Mouse (Mus musculus) forebrain, embryonic 10.5 days (tissue): Measurements from ENCODE around the gene Mmp20. TPM values are rescaled to one million over a fixed set of nuclear protein-coding genes. Genes with fewer than 3 reads are reported as not detected.

Source experiments
- DNase-seq: peaks from one replicate; pipeline ENCODE4 v3.0.0-alpha.2; 2017; ENCODE audit warnings: low spot score; ENCODE audit errors: extremely low spot score
- H3K27ac ChIP-seq: fragments of 300-500 bp; sonication (generic); 2 replicates; pipeline ENCODE4 v1.5.1; 2016; ENCODE audit warnings: mild to moderate bottlenecking
- H3K27me3 ChIP-seq: fragments of 300-500 bp; sonication (generic); 2 replicates; pipeline ENCODE4 v1.6.1; 2016; ENCODE audit warnings: mild to moderate bottlenecking; ENCODE audit not compliant: poor library complexity, severe bottlenecking
- H3K36me3 ChIP-seq: fragments of 300-500 bp; sonication (generic); replicated peaks from 2 replicates; pipeline ENCODE4 v1.6.1; 2016; ENCODE audit warnings: mild to moderate bottlenecking, moderate library complexity
- H3K4me1 ChIP-seq: fragments of 300-500 bp; sonication (generic); 2 replicates; pipeline ENCODE4 v1.6.1; 2016
- H3K4me3 ChIP-seq: fragments of 300-500 bp; sonication (generic); 2 replicates; pipeline ENCODE4 v1.5.1; 2016; ENCODE audit warnings: mild to moderate bottlenecking, moderate library complexity
- H3K9me3 ChIP-seq: fragments of 300-500 bp; sonication (generic); 2 replicates; pipeline ENCODE4 v1.6.1; 2016; ENCODE audit warnings: mild to moderate bottlenecking, moderate library complexity
- WGBS: fragments of 180-500 bp; shearing (Covaris S2); methylation state at CpG from one replicate; pipeline ENCODE4 v1.1.7; 2016; 5-methylcytosine and 5-hydroxymethylcytosine counted together
- polyA plus RNA-seq: library from polyadenylated mRNA; unstranded; fragments of >200 nt; fragmentation: Nextera tagmentation; extraction: Ambion mirVana; gene quantifications from 2 replicates; pipeline ENCODE4 v1.2.1, GENCODE M21; 2016

Mmp20 gene
- not detected in 2 replicates for polyA plus RNA-seq

- H3K9me3 ChIP-seq, result no peaks in the 10 kb centered on the region
Measured at GRCm38 (mm10) chr9:7627931-7628330, at the start of gene Mmp20. Gene Mmp20, plus strand, starts transcription at chr9:7628231.

GRCm38 (mm10) chr9:7590063-7590462, 38.0 kb upstream of the Mmp20 start:
- Histone ChIP-seq H3K4me1 (0 out of 2 replicates have a peak, but pooled peaks cover 2% of the 10 kb centered on the region), H3K27me3 (no peaks in the 10 kb centered on the region), H3K4me3 (no peak overlapping the region), H3K9me3 (no peaks in the 10 kb centered on the region), H3K27ac (no peak overlapping the region), H3K36me3 (no peaks in the 10 kb centered on the region)
- WGBS, result 75% methylated on average over 8 of the region's 8 CpGs
- DNase-seq, result no peak

More at GRCm38 (mm10) chr9:7627931-7628330, at the start of gene Mmp20:
- Histone ChIP-seq H3K4me3 (no peak within 1 kb of the TSS), H3K4me1 (no peaks in the 10 kb centered on the region), H3K36me3 (no peaks in the 10 kb centered on the region), H3K27ac (no peak within 1 kb of the TSS), H3K27me3 (no peaks in the 10 kb centered on the region)
- DNase-seq, result no peak

DNA sequence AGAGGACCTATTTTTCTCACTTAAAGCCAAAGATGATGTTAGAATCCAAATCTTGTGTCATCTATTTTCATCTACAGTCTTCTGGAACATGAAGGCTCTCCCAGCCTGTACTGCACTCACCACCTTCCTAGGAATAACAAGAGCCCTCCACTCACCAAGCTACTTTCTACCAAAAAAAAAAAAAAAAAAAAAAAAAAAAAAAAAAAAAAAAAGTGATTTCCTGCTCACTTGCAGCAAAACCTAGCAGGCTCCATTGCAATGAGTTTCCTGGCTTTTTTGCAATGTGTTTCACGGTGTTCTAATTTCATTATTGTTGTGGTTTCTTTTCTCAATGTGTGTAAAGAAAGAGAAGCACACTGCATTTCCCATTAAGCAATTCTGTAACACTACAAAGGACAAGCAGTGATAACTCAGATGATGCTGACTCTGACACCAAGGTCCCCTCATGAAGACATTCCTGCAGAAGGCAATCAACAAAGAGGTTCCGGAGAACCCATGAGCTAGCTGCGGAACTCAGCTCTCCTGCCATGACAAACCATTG, 34.7 kb upstream of the Mmp20 start:
- WGBS, result 93% methylated on average over 3 of the region's 3 CpGs
- Histone ChIP-seq H3K4me1 (0 out of 2 replicates have a peak, but pooled peaks cover 3% of the 10 kb centered on the region), H3K4me3 (no peak overlapping the region), H3K36me3 (no peaks in the 10 kb centered on the region), H3K27ac (no peak overlapping the region), H3K9me3 (no peaks in the 10 kb centered on the region), H3K27me3 (no peaks in the 10 kb centered on the region)
- no peak for DNase-seq

- Histone ChIP-seq H3K36me3 (no peaks in the 10 kb centered on the region), H3K4me3 (peak overlapping the region; percentile 28), H3K4me1 (0 out of 2 replicates have a peak, but pooled peaks cover 3% of the 10 kb centered on the region), H3K9me3 (no peaks in the 10 kb centered on the region), H3K27ac (no peak overlapping the region), H3K27me3 (no peaks in the 10 kb centered on the region)
- peak; percentile 65 for DNase-seq
- 28% methylated on average over 6 of the region's 6 CpGs for WGBS
Measured at GRCm38 (mm10) chr9:7594816-7595540, 33.1 kb upstream of the Mmp20 start.

- WGBS, result 4% methylated on average over 3 of the region's 3 CpGs
- H3K4me3 ChIP-seq, result no peak overlapping the region
- H3K36me3 ChIP-seq, result no peaks in the 10 kb centered on the region
- H3K4me1 ChIP-seq, result no peaks in the 10 kb centered on the region
- no peak overlapping the region for H3K27ac ChIP-seq
- H3K9me3 ChIP-seq, result no peaks in the 10 kb centered on the region
- no peaks in the 10 kb centered on the region for H3K27me3 ChIP-seq
- peak; percentile 63 for DNase-seq
Measured at GRCm38 (mm10) chr9:7602982-7603742, 24.9 kb upstream of the Mmp20 start.

DNA sequence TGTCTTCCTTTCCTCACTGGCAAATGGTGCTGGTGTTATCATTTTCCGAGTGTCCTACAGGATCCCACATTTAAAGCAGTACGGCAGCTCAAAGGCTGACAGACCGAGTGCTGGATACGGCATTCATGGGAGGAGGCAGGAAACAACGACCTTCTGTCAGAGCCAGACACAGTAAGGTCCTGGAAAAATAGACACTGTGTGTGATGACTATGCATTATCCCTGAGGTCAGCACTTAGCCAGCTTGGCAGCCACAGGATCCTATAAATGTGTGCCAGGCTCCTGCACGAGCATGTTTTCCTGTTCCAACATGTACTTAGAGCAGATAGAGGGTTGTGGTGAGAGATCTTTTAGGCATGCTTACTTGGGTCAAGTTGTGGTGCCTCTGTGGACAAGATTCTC, 24.0 kb upstream of the Mmp20 start:
- 81% methylated on average over 6 of the region's 6 CpGs for WGBS
- no peak for DNase-seq
- Histone ChIP-seq H3K27ac (no peak overlapping the region), H3K36me3 (no peaks in the 10 kb centered on the region), H3K27me3 (no peaks in the 10 kb centered on the region), H3K4me3 (no peak overlapping the region), H3K4me1 (no peaks in the 10 kb centered on the region), H3K9me3 (no peaks in the 10 kb centered on the region)

GRCm38 (mm10) chr9:7605638-7606037, 22.4 kb upstream of the Mmp20 start:
- Histone ChIP-seq H3K9me3 (peaks cover 5% of the 10 kb centered on the region; the same call in 1 of the 2 replicates), H3K27ac (no peak overlapping the region), H3K36me3 (no peaks in the 10 kb centered on the region), H3K4me3 (no peak overlapping the region), H3K4me1 (no peaks in the 10 kb centered on the region), H3K27me3 (no peaks in the 10 kb centered on the region)
- no peak for DNase-seq
- WGBS, result 88% methylated on average over 12 of the region's 12 CpGs

GRCm38 (mm10) chr9:7622582-7622981, 5.4 kb upstream of the Mmp20 start:
- Histone ChIP-seq H3K9me3 (no peaks in the 10 kb centered on the region), H3K27ac (no peak overlapping the region), H3K4me1 (no peaks in the 10 kb centered on the region), H3K36me3 (no peaks in the 10 kb centered on the region), H3K4me3 (no peak overlapping the region), H3K27me3 (no peaks in the 10 kb centered on the region)
- 76% methylated on average over 3 of the region's 3 CpGs for WGBS
- DNase-seq, result no peak

DNA sequence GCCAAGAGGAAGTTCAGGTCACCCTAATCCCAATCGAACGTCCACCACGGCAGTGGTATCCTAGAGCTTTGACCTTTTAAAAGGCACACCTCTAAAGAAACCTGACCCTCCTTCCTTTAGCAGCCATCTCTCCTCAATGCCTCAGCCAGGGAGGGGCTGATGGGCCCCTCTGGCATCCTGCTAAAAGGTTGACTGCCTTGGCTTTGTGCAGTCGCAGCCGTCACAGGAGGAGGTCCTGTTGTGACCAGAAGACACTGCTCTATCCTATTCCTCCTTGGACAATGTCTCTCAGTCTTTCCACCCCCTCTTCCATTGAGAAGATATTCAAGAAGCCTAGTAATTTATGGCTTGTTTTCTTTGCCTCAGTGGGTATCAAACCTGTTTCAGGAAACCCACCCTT, 5.9 kb downstream of the Mmp20 start:
- no peaks in the 10 kb centered on the region for H3K9me3 ChIP-seq
- no peaks in the 10 kb centered on the region for H3K36me3 ChIP-seq
- no peak for DNase-seq
- peaks cover 4% of the 10 kb centered on the region for H3K4me1 ChIP-seq
- WGBS, result 17% methylated on average over 5 of the region's 5 CpGs
- no peak overlapping the region for H3K4me3 ChIP-seq
- H3K27ac ChIP-seq, result no peak overlapping the region
- no peaks in the 10 kb centered on the region for H3K27me3 ChIP-seq

GRCm38 (mm10) chr9:7647901-7648300, 19.9 kb downstream of the Mmp20 start:
- Histone ChIP-seq H3K27ac (no peak overlapping the region), H3K27me3 (no peaks in the 10 kb centered on the region), H3K4me3 (no peak overlapping the region), H3K4me1 (no peaks in the 10 kb centered on the region), H3K36me3 (no peaks in the 10 kb centered on the region), H3K9me3 (no peaks in the 10 kb centered on the region)
- no peak for DNase-seq
- WGBS, result 88% methylated on average over 3 of the region's 3 CpGs

GRCm38 (mm10) chr9:7650397-7651180, 22.6 kb downstream of the Mmp20 start:
- no peaks in the 10 kb centered on the region for H3K9me3 ChIP-seq
- no peak overlapping the region for H3K27ac ChIP-seq
- H3K36me3 ChIP-seq, result no peaks in the 10 kb centered on the region
- no peaks in the 10 kb centered on the region for H3K4me1 ChIP-seq
- no peak for DNase-seq
- 82% methylated on average over 5 of the region's 5 CpGs for WGBS
- no peak overlapping the region for H3K4me3 ChIP-seq
- H3K27me3 ChIP-seq, result no peaks in the 10 kb centered on the region

- H3K9me3 ChIP-seq, result no peaks in the 10 kb centered on the region
- H3K36me3 ChIP-seq, result no peaks in the 10 kb centered on the region
- no peak overlapping the region for H3K27ac ChIP-seq
- no peaks in the 10 kb centered on the region for H3K27me3 ChIP-seq
- no peak for DNase-seq
- no peak overlapping the region for H3K4me3 ChIP-seq
- 89% methylated on average over 5 of the region's 5 CpGs for WGBS
- H3K4me1 ChIP-seq, result no peaks in the 10 kb centered on the region
Measured at GRCm38 (mm10) chr9:7652351-7653085, 24.5 kb downstream of the Mmp20 start.
